Mouse (Mus musculus) olfactory bulb, adult 2 months (tissue): Measurements from ENCODE around the gene Hexim2.

Source experiments
- CTCF ChIP-seq: fragments of 200-500 bp; IDR thresholded peaks from 2 replicates; pipeline ENCODE4 v1.5.1; 2012; ENCODE audit warnings: low read depth, mild to moderate bottlenecking, low read length, moderate library complexity; ENCODE audit not compliant: insufficient read depth
- POLR2A ChIP-seq: fragments of 200-500 bp; IDR thresholded peaks from 2 replicates; pipeline ENCODE4 v1.6.1; 2012; ENCODE audit warnings: mild to moderate bottlenecking, low read depth, low read length, moderate library complexity; ENCODE audit not compliant: insufficient read depth

- no peak for TF ChIP-seq CTCF
- no peak for TF ChIP-seq POLR2A
Measured at GRCm38 (mm10) chr11:103119609-103120008, 12.6 kb upstream of the Hexim2 start.
